Mouse (Mus musculus) forebrain, embryonic 12.5 days (tissue): ENCODE data around the gene Zfp385b. TPM values are rescaled to one million over a fixed set of nuclear protein-coding genes. Genes with fewer than 3 reads are reported as not detected.

ENCODE experiments used
- ATAC-seq: fragments of 200-750 bp; cut with Nextera tagmentation; 2 replicates; pipeline ENCODE4 v1.8.0; 2017; ENCODE audit warnings: moderate TSS enrichment; ENCODE audit not compliant: low FRiP score
- H3K27ac ChIP-seq: fragments of 300-500 bp; sonication (generic); 2 replicates; pipeline ENCODE4 v1.5.1; 2016; ENCODE audit warnings: mild to moderate bottlenecking
- H3K27me3 ChIP-seq: fragments of 300-500 bp; sonication (generic); 2 replicates; pipeline ENCODE4 v1.6.1; 2016; ENCODE audit warnings: mild to moderate bottlenecking
- H3K36me3 ChIP-seq: fragments of 300-500 bp; sonication (generic); replicated peaks from 2 replicates; pipeline ENCODE4 v1.6.1; 2016; ENCODE audit warnings: mild to moderate bottlenecking
- H3K4me1 ChIP-seq: fragments of 300-500 bp; sonication (generic); 2 replicates; pipeline ENCODE4 v1.6.1; 2016
- H3K4me2 ChIP-seq: fragments of 300-500 bp; sonication (generic); 2 replicates; pipeline ENCODE4 v1.6.1; 2016; ENCODE audit warnings: mild to moderate bottlenecking, moderate library complexity
- H3K4me3 ChIP-seq: fragments of 300-500 bp; sonication (generic); replicated peaks from 2 replicates; pipeline ENCODE4 v1.5.1; 2016; ENCODE audit warnings: mild to moderate bottlenecking
- H3K9ac ChIP-seq: fragments of 300-500 bp; sonication (generic); 2 replicates; pipeline ENCODE4 v1.6.1; 2016; ENCODE audit warnings: mild to moderate bottlenecking
- H3K9me3 ChIP-seq: fragments of 300-500 bp; sonication (generic); 2 replicates; pipeline ENCODE4 v1.6.1; 2016
- WGBS: fragments of 180-500 bp; shearing (Covaris S2); methylation state at CpG from one replicate; pipeline ENCODE4 v1.1.7; 2016; 5-methylcytosine and 5-hydroxymethylcytosine counted together
- polyA plus RNA-seq: library from polyadenylated mRNA; unstranded; fragments of >200 nt; fragmentation: Nextera tagmentation; extraction: Ambion mirVana; gene quantifications from 2 replicates; pipeline ENCODE4 v1.2.1, GENCODE M21; 2016

Zfp385b gene
- polyA plus RNA-seq, 1 experiment from 2014 or later = 2.9 TPM

DNA sequence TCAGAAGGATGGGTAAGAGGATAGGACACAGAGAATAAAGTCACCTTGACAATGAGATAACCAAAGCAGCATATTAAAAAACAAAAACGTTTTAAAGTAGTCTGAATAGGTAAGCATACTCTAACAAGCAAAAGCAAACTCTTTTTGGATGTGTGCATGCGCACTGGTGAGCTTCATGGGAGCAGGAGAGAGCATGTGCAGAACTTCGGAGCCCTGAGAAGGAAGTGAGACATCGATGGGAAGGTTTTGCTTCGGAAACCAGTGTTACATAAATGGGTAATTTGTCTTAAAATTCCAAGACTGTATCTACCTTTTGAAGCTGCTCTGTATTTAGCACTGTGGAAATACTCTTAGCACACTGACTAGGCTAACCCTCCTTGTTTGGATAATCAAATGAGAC is 137.2 kb downstream of the Zfp385b start:
- Histone ChIP-seq H3K4me1 (peaks cover 3% of the 10 kb centered on the region; the same call in 1 of the 2 replicates), H3K9ac (no peak overlapping the region), H3K27ac (no peak overlapping the region), H3K9me3 (no peaks in the 10 kb centered on the region), H3K4me2 (no peak overlapping the region), H3K27me3 (no peaks in the 10 kb centered on the region), H3K4me3 (no peak overlapping the region), H3K36me3 (no peaks in the 10 kb centered on the region)
- ATAC-seq = no peak
- WGBS = 87% methylated on average over 5 of the region's 5 CpGs

DNA sequence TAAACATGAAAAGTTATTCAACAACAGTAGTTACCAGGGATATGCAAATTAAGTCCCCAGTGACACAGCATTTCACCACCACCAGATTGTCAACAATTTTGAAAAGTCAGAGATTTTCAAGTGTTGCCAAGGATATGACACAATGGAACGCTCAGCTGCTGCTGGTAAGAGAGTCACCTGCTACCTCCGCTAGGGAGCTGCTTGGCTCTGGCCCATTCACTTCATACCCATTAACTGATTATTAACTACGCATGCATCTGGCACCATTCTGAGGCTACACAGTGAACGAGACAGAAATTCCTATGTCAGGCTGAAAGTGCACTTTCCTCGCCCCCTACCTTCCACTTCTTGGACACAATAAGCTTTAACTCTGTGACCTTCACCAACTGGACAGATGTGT is 137.7 kb downstream of the Zfp385b start:
- H3K4me3 ChIP-seq = no peak overlapping the region
- H3K27ac ChIP-seq = no peak overlapping the region
- 54% methylated on average over 5 of the region's 5 CpGs for WGBS
- H3K27me3 ChIP-seq = no peaks in the 10 kb centered on the region
- no peaks in the 10 kb centered on the region for H3K9me3 ChIP-seq
- H3K36me3 ChIP-seq = no peaks in the 10 kb centered on the region
- H3K4me1 ChIP-seq = peaks cover 3% of the 10 kb centered on the region; the same call in 1 of the 2 replicates
- 0 out of 2 replicates have a peak, but pooled peaks have one; percentile 36 for ATAC-seq
- no peak overlapping the region for H3K9ac ChIP-seq
- no peak overlapping the region for H3K4me2 ChIP-seq

DNA sequence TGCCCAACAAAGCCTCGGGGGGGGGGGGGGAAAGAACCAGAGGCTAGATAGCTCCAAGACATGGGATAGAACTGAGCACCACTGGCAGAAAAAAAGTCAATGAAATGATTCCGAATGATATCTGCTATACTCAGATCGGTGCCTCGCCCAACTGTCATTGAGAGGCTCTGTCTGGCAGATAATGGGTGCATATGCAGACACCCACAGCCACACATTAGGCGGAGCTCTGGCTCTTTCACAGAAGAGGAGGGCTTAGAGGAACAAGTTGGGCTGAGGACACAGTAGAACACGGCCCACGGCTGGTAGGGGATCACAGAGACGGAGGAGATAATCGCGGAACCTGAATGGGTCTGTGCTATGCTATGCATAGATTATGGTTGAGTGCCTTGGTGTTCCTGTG is 145.7 kb downstream of the Zfp385b start:
- no peaks in the 10 kb centered on the region for H3K36me3 ChIP-seq
- H3K4me2 ChIP-seq = no peak overlapping the region
- ATAC-seq = no peak
- H3K27ac ChIP-seq = no peak overlapping the region
- WGBS = 88% methylated on average over 10 of the region's 10 CpGs
- no peaks in the 10 kb centered on the region for H3K27me3 ChIP-seq
- H3K9me3 ChIP-seq = no peaks in the 10 kb centered on the region
- H3K9ac ChIP-seq = no peak overlapping the region
- H3K4me1 ChIP-seq = no peaks in the 10 kb centered on the region
- no peak overlapping the region for H3K4me3 ChIP-seq

DNA sequence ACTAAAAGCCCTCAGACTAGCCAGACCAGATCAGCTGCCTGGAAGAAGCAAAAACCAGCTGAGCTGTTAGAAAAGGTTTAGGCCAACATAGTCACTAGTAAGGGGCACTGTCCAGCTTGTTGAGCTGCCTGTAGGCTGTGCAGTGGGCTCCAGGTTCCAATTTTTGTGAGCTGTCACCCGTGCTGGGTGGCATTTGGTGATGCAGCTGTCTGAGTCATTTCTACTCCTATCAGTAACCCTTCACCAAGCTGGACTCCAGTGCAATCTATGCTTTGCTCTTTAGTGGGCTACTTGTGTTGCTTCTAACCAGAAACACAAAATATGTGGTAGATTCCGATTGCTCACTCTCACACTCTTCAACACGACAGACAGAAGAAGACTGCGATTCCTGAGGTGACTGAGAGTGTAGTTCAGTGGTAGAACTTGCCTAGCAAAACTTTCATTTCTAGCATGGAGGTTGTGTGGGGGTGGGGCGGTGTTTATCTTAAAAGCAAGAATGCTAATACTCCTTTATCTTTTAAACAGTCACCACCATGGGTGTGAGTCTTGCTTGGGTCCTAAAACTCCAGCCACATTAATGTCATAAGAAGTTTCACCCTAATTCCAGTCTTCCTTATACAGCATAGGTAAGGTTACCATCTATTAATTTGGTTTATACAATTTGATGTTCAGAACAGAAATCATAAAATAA is 147.1 kb downstream of the Zfp385b start:
- H3K9me3 ChIP-seq = no peaks in the 10 kb centered on the region
- H3K9ac ChIP-seq = no peak overlapping the region
- H3K27me3 ChIP-seq = no peaks in the 10 kb centered on the region
- no peak overlapping the region for H3K4me2 ChIP-seq
- H3K36me3 ChIP-seq = no peaks in the 10 kb centered on the region
- no peak overlapping the region for H3K27ac ChIP-seq
- no peak for ATAC-seq
- H3K4me1 ChIP-seq = no peaks in the 10 kb centered on the region
- no peak overlapping the region for H3K4me3 ChIP-seq
- WGBS = 92% methylated on average over 5 of the region's 5 CpGs

DNA sequence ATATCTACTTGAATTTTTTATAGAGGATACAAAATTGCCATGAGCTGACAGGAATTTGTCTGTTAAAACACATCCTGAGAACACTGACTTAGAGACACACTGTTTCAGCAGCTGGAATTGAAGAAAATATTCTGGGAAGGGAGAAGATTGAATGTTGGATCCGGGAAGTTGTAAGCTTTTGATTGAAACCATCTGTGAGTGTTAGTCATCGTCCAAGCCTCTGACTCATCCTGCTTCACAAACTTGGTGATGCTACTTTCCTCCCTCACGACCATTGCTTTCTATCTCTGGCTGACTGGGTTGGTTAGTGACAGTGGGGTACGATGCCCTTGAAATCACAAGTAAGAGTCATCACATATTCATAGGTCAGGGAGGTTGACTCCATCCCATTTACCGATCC is 157.3 kb downstream of the Zfp385b start:
- Histone ChIP-seq H3K4me1 (no peaks in the 10 kb centered on the region), H3K27ac (no peak overlapping the region), H3K27me3 (no peaks in the 10 kb centered on the region), H3K36me3 (no peaks in the 10 kb centered on the region), H3K4me3 (no peak overlapping the region), H3K4me2 (no peak overlapping the region), H3K9me3 (no peaks in the 10 kb centered on the region), H3K9ac (no peak overlapping the region)
- 89% methylated on average over 5 of the region's 5 CpGs for WGBS
- ATAC-seq = no peak

DNA sequence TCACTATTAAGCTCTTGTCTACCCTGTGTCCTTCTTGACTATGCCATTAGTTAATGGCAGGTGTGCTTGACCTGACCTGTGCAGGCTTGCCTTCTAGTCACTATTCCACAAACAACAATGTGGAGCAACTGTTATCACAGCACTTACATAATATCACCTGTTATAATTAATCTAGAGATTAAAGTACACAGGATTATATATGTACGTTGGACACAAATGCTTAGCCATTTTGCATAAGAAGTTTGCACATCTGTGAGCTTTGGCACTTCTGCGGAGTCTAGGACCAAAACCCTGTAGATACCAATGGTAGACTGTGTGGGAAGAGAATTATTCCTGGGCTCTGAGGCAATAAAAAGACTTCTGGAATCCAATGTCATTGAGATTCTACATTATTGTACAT is 165.8 kb downstream of the Zfp385b start:
- H3K9me3 ChIP-seq = no peaks in the 10 kb centered on the region
- no peaks in the 10 kb centered on the region for H3K4me1 ChIP-seq
- no peak overlapping the region for H3K27ac ChIP-seq
- WGBS = 90% methylated on average over 2 of the region's 2 CpGs
- no peak overlapping the region for H3K9ac ChIP-seq
- no peak overlapping the region for H3K4me3 ChIP-seq
- H3K36me3 ChIP-seq = no peaks in the 10 kb centered on the region
- no peak for ATAC-seq
- no peak overlapping the region for H3K4me2 ChIP-seq
- H3K27me3 ChIP-seq = no peaks in the 10 kb centered on the region

DNA sequence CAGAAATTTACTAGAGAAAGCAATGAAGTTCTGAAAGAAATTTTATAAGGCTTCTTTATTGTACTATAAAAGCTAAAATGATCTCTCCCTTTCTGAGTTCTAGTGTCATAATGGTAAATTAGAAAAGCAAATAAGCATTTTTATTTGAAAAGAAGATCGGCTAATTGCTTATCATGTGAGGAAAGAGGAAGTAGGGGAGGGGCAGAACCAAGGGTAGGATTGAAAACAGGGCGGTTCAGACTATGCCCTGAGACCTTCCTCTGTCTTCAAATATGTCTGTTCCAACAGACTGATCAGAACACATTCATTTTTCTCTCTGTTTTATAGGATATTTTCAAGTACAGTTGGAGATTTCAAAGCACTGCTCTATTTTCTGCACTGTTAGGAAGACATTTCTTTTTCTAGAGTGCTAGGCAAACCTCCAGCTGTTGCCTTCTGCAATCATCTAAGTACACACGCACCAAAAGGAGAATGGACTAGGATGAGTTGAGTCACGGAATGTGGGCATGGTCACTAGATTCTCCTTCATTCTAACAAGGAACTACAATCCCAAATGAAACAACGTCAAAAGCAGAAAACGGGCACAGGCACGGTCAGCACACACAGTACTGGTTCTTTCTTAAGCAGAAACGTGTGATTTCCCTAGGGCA is 177.8 kb downstream of the Zfp385b start:
- Histone ChIP-seq H3K36me3 (no peaks in the 10 kb centered on the region), H3K4me2 (no peak overlapping the region), H3K4me3 (no peak overlapping the region), H3K9me3 (no peaks in the 10 kb centered on the region), H3K4me1 (no peaks in the 10 kb centered on the region), H3K27me3 (no peaks in the 10 kb centered on the region), H3K27ac (no peak overlapping the region), H3K9ac (no peak overlapping the region)
- no peak for ATAC-seq
- 92% methylated on average over 8 of the region's 8 CpGs for WGBS

DNA sequence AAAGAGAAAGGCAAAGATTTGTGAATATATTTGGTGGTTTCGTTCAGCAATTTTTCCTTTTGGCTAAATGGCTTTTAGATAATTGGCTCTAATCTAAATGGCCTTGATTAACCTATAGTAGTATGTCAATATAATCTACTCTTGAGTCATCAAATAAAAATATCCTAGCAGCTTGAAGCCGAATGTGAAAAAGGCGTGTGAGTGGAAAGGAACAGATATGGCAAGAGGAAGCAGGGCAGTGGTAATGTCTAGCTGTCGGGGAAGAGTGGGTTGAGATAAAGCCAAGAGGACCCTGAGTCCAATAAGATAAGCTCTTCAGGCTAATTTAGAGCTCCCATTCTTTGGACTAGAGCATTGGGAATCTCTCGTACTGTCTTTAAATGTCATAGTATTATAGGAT is 179.4 kb downstream of the Zfp385b start:
- Histone ChIP-seq H3K4me3 (no peak overlapping the region), H3K36me3 (no peaks in the 10 kb centered on the region), H3K9me3 (no peaks in the 10 kb centered on the region), H3K9ac (no peak overlapping the region), H3K4me1 (no peaks in the 10 kb centered on the region), H3K27me3 (no peaks in the 10 kb centered on the region), H3K27ac (no peak overlapping the region), H3K4me2 (no peak overlapping the region)
- ATAC-seq = no peak
- WGBS = 87% methylated on average over 5 of the region's 5 CpGs

DNA sequence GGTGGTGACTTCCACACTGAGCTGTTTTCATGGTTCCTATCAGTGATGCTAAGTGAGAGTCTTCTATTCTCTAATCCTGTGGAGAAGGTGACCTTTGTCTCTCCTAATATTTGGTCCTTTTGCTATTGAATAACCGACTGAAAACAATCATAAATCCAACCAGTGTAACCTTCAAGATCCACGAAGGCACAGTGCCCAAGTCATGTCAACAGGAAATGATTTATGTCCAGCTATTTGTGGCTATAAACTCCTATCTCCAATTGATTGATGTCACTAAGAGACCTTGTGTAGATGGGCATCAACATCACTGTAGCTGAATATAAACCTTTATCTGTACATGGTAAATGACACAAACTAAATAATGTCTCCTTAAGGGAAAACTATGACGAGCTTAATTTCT is 187.8 kb downstream of the Zfp385b start:
- Histone ChIP-seq H3K36me3 (no peaks in the 10 kb centered on the region), H3K9ac (no peak overlapping the region), H3K27me3 (no peaks in the 10 kb centered on the region), H3K9me3 (no peaks in the 10 kb centered on the region), H3K27ac (no peak overlapping the region), H3K4me2 (no peak overlapping the region), H3K4me1 (no peaks in the 10 kb centered on the region), H3K4me3 (no peak overlapping the region)
- WGBS = 90% methylated on average over 3 of the region's 3 CpGs
- ATAC-seq = no peak

DNA sequence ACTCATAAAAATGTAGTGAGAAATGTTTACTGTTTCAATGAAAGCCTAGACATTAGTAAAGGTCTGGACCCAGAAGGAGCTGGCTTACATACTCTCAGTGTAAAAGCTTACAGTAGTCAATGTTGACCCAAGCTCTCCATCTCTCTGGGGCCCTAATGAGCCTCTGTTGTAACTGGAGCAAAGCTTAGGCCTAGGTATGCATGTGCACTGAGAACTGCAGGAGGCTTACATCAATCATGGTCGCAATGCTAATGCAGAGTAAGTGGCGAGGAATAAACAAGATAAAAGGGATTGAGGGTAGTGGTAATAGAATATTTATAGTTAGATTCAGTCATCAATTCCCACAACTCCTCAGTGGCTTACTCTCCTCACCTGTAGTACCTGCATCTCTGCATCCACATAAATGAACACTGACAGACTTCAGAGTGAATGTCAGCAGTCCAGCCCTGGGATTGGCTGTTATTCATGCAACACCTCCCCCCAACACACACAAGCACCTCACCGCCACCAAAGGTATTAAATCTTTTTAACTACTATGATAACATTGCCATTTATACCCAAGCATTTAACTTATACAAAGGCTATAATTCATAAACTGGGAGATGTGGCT is 191.7 kb downstream of the Zfp385b start:
- Histone ChIP-seq H3K27ac (no peak overlapping the region), H3K9ac (no peak overlapping the region), H3K27me3 (no peaks in the 10 kb centered on the region), H3K4me1 (no peaks in the 10 kb centered on the region), H3K9me3 (no peaks in the 10 kb centered on the region), H3K4me3 (no peak overlapping the region), H3K4me2 (no peak overlapping the region), H3K36me3 (no peaks in the 10 kb centered on the region)
- no peak for ATAC-seq
- 91% methylated on average over 3 of the region's 3 CpGs for WGBS

DNA sequence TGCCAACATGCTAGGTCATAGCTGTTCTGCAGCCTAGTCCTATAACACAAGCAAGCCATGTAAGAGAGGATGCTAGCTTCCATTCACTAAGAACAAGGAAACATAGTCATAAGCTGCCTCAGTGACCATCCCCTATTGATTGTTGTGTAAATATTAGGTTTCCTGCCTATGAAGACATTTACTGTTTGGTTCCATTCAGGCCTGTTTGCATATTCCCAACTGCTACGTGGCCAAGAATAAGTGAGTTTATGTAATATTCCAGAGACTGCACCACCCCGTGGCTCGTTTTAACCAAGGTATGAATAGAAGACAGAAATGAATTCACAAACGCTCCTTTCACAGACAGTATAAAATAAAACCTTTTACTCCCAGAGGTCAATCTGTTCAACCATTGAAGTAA is 200.8 kb downstream of the Zfp385b start:
- no peak overlapping the region for H3K27ac ChIP-seq
- no peaks in the 10 kb centered on the region for H3K36me3 ChIP-seq
- H3K9ac ChIP-seq = no peak overlapping the region
- H3K4me1 ChIP-seq = no peaks in the 10 kb centered on the region
- H3K9me3 ChIP-seq = no peaks in the 10 kb centered on the region
- H3K4me2 ChIP-seq = no peak overlapping the region
- ATAC-seq = no peak
- H3K4me3 ChIP-seq = no peak overlapping the region
- 87% methylated on average over 4 of the region's 4 CpGs for WGBS
- H3K27me3 ChIP-seq = no peaks in the 10 kb centered on the region

DNA sequence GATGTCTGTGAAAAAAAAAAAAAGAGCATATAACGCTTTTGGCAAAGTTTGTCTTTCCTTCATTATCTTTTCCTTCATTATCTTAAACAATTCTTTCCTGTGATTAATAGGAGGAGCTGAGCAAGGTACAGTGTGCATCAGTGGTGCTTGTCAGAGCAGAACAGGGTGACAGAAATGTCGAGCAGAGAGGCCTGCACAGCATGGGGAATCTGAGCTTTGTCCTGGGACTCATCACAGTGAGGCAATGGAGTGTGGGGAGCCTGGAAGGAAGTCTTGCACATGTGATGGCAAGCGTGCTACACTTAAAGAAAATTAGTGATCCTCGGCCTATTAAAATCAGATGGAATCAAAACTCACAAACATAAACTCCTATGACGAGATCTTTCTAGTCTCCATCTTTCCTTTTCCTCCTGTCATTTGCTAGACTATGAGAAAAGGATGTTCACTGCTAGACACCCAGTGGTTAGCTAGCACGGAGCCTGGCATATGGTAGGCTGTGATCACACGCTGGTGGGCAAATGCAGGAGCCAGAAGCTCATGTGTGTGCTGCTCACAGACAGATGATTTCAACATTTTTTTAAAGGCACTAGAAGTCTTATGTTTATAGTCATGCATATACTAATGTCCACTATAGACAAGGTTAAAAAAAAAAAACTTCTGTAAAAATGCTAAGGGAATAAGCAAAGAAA is 209.0 kb downstream of the Zfp385b start:
- WGBS = 83% methylated on average over 7 of the region's 7 CpGs
- H3K36me3 ChIP-seq = no peaks in the 10 kb centered on the region
- no peak for ATAC-seq

More for the DNA sequence above, 209.0 kb downstream of the Zfp385b start:
- Histone ChIP-seq H3K27me3 (no peaks in the 10 kb centered on the region), H3K4me1 (no peaks in the 10 kb centered on the region), H3K27ac (no peak overlapping the region), H3K4me3 (no peak overlapping the region), H3K9ac (no peak overlapping the region), H3K4me2 (no peak overlapping the region), H3K9me3 (no peaks in the 10 kb centered on the region)
